Mouse (Mus musculus) cortical plate, adult 2 months (tissue): ENCODE data around the gene Hsdl1.

Experiments used
- CTCF ChIP-seq: fragments of 200-500 bp; IDR thresholded peaks from 2 replicates; pipeline ENCODE4 v1.5.1; 2011; ENCODE audit warnings: mild to moderate bottlenecking, control low read depth, low read length; ENCODE audit not compliant: insufficient read depth; ENCODE audit errors: extremely low read depth
- POLR2A ChIP-seq: fragments of 200-500 bp; IDR thresholded peaks from 2 replicates; pipeline ENCODE4 v1.6.1; 2011; ENCODE audit warnings: mild to moderate bottlenecking, low read length, control low read depth; ENCODE audit not compliant: insufficient read depth; ENCODE audit errors: extremely low read depth

GRCm38 (mm10) chr8:119566367-119566766 lies 8.6 kb downstream of the Hsdl1 start:
- TF ChIP-seq CTCF (no peak), POLR2A (no peak)
